Mouse (Mus musculus) skeletal muscle tissue, adult 2 months (tissue): Measurements from ENCODE around the gene Scpep1.

Source experiments
- DNase-seq: peaks from one replicate; pipeline ENCODE4 v3.0.0-alpha.2; 2012; ENCODE audit warnings: low read depth, low spot score

Gene Scpep1

DNA sequence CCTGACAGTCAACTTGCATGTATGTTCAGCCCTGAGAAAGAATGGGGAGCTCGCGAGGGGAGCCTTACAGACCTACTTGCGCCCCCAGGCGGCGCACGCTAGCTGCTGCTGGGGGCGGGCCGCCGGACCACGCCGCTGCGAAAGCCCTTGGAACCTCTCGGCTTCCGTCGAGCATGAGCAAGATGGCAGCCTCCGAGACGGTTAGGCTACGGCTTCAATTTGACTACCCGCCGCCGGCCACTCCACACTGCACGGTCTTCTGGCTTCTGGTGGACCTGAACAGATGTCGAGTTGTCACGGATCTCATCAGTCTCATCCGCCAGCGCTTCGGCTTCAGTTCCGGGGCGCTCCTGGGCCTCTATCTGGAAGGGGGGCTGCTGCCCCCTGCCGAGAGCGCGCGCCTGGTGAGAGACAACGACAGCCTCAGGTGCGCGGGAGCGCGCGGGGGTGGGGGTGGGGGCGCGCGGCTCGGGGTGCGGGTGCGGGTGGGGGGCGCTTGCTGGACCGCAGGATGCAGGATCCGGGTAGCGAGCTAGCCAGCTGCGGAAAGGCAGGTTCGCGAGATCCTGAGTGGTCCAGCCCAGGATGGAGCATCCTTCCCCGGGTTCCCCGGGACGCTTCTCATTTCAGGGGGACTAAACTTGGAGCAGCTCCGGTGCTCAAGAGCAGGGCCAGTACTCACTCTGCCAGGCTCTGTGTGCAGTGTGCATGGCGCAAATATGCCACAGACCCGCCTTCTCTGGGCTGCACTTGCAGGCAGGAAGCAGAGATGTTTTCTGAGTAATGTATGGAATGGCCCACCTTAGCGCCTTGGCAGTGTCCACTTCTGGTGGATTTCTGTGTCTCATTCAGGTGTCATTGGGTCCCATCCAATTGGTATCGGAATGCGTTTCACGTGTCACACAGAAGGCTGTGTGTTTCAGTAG is 18.8 kb upstream of the Scpep1 start:
- peak; percentile 85 for DNase-seq

DNA sequence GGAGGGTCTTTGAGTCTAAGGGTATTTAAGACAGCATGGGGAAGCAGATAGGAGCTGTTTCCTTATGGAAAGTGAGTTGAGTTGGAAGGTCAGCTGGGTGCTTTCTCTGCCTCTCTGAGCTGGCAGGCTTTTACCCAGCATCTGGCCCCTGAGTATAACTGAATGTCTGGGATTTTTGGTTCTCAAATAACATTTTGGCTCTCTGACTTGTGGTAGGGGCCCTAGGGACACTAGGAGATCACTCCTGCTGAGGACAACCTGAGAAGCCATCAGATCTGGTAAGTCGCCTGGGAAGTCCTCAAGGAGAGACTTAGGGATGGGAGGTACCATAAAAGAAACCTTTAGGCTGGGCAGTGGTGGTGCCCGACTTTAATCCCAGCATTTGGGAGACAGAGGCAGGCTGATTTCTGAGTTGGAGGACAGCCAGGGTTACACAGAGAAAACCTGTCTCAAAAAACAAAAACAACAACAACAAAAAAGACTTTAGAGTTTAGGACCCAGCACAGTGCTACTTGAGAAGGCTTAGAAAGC is 15.0 kb upstream of the Scpep1 start, which contains the start of gene Coil:
Gene Coil, plus strand, starts transcription at position 51 of the 531 bp plus-strand sequence.
- DNase-seq = no peak

DNA sequence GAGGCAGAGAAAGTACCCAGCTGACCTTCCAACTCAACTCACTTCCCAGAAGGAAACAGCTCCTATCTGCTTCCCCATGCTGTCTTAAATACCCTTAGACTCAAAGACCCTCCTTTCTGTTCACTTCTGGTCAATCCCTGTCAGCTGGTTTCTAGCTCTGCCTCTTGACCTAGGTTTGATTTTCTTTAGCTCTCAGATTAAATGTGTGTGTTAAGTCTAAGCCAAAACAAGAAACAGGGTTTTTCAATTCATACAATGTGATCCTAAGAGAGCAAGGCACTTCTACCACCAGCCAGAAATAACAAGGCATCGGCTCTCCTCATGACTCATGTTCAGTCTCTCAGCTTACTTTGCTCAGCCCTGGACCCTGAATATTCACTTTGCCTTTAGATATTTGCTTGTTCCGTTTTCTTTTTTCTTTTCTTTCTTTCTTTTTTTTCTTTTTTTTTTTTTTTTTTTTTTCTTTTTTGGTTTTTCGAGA is 11.7 kb upstream of the Scpep1 start, which contains the start of gene Elobl:
Gene Elobl, minus strand, starts transcription at position 51 of the 481 bp plus-strand sequence.
- no peak for DNase-seq

DNA sequence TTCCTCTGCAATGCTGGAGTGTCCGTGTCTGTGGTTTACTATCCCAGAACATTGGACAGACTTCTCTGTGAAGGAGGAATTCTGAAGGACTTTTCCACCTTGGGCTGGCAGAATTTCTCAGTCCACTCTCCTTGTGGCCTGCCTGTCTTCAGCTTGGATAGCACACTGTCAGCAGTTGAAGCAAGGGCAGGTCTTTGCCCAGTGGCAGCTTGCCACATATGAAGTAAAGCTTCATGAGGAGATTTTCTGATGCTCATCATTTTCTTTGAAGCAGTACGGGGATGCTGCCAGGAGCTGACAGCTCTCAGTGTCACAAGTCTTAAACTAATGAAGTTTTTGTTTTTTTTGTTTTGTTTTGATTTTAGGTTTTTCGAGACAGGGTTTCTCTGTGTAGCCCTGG is 3.6 kb upstream of the Scpep1 start:
- DNase-seq = no peak

DNA sequence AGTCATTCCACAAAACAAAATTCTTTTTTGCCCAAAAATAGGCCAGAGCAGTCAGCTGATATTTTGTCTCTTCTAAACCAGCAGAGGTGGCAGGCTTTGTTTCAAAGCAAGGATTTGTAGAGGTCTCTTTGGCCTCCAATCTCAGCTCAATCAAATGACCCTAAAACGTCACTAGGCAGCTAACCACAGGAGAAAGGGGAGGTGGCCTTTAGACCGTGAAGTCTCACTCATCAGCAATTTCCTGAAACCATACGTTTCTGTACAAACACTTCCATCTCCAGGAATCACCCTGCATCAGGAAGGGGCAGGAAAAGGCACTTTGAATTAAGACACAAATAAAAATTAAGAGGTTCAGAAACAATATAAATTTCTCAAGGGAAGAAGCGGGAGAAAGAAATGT is 462 bp downstream of the Scpep1 start:
- DNase-seq = no peak

DNA sequence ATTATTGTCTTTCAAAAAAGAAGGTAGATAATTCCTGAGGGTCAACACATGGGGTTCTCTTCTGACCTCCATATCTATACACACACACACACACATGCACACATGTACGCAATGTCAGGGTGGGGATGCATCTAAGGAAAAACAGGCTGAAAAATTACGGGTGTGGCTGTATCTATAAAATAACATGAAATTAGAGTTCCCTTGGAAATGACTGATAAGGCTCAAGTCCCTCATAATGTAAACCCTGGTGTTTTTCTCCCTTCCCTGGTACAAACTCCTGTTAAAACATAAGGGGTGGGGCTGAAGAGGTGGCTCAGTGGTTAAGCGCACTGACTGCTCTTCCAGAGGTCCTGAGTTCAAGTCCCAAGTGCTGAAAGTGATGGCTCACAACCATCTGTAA is 1.7 kb downstream of the Scpep1 start:
- no peak for DNase-seq

DNA sequence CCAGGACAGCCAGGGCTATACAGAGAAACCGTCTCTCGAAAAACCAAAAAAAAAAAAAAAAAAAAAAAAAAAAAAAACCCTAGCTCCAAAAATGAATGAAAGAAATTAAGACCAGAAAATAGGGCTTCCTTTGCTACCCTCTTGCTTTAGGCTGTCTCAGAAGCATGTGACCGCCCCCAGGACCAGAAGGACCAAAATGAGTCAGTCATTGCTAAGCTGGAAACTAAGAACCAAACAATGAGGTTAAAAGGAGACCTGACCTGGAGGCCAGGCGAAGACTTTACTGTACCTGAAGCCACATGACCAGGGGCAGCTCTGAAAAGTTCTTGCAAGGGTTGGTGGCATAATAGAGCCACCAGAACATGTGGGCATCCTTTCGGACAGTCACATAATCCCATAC is 3.1 kb downstream of the Scpep1 start:
- no peak for DNase-seq

DNA sequence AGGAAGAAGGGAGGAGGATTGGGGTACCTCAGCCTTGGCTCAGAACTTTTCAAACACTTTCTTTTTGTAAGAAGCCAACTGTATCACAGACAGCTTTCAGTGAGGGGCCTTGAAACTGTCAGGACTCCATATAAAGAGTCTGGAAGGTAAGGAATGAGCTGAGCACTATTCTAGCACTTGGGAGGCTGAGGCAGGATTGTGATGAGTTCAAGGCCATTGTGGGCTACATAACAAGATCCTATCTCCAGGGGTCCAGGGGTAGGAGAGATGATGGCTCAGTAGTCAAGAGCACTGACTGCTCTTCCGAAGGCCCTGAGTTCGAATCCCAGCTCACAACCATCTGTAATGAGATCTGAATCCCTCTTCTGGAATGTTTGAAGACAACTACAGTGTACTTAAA is 3.7 kb downstream of the Scpep1 start:
- no peak for DNase-seq

DNA sequence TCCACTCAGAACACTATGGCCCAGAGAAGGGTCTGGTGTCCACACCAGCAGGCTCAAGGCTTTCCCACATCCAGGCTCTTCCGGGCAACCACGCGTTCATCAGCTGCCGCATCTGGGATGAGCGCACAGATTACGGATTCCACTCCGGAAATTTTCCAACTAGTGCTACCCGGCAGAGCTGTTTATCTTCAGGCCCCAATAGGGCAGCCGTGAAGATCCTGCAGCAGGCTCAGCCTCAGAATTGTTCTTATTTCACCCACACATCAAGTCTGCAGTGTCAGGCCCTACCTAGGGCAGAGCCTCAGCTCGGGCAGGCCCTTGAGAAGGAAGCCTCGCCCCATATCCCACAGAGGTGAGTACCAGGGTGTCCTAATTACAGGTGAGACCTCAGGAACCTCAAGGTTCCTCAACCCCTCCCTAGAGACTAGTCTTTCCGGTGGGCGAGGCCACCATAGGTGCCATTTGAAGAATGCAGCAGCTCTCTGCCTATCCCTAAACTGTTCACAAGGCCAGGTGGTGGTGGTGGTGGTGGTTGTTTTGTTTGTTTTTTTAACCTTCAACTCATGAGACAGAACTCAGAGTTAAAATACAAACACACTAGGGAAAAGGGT is 4.5 kb downstream of the Scpep1 start:
- no peak for DNase-seq

DNA sequence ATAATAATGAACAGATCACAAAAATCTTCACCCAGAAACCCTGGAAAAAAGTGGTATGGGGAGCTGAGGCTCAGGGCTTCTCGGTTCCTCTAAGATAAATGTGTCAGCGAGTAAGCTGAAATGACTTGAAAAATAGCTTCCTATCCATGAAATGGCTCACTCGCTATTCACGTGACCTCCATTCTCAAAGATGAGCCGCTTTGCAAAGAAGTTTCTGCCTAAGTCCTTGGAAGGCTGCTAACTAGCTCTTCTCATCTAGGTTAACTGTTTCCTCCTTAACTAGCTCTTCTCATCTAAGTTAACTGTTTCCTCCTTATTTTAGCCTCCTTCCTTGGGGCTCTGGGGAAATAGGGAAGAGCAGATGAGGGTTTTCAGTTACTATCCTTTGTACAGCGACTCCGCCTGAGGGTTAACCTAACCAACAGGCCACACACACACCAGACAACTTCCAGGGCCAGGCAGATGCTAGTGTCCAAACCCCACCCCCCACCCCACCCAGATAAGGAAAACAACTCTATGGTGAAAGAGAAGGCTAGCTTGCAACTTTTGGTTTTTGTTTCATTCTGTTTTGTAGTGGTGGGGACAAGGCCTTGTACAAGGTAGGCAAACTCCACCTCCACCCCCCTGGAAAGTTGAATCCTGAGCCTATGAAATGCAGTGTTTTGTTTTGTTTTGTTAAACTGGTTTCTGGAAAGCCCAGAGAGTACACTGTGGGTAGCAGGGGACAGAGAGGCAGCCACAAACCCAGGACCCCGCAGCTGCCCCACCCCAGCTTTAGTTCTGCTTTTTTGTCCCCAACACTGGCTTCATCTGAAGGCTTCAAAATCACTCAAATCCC is 5.2 kb downstream of the Scpep1 start:
- no peak for DNase-seq

DNA sequence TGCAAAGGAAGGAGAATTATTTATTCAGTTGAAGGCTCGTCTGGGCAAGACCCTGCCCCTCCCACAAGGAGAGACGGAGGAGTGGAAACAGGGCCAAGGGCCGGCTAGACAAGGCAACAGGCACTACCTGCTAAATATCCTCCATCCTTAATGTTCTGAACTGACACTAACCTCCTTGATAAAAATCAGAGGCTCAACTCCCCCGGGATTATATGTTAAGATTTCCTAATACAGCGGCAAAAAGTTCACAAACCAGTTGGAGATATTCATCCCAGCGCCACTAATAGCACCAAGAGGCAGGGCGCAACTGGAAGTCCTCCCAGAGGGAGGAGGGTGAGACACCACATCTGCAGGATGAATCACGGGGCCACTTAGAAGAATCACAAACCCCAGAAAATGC is 6.4 kb downstream of the Scpep1 start:
- DNase-seq = no peak

DNA sequence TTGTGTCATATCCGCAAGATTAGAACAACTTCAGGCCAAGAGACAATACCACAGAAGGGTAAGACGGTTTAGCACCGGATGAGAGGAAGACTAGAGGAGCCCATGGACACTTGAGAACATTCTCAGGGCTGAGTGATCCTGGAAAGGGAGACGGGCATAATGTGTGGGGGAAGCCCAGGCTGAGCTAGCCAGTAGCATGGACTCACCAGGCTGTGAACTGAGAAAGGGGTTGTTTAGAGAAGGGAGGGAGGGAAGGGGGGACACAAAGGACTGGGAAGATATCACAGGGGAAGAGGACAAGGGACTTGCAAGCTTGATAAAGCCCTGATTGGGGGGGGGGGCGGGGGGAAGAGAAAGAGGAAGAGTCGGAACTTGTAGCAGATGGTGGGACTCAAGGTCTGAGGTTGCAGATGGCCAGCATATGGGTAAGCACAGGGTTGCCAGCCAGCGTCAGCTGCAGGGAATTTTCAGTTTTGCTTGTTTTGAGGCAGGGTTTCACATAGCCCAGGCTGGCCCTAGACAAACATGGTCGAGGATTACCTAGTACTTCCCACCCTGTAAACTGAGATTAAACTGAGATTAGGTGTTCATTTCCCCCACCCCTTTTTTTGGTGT is 9.2 kb downstream of the Scpep1 start:
- DNase-seq = no peak

DNA sequence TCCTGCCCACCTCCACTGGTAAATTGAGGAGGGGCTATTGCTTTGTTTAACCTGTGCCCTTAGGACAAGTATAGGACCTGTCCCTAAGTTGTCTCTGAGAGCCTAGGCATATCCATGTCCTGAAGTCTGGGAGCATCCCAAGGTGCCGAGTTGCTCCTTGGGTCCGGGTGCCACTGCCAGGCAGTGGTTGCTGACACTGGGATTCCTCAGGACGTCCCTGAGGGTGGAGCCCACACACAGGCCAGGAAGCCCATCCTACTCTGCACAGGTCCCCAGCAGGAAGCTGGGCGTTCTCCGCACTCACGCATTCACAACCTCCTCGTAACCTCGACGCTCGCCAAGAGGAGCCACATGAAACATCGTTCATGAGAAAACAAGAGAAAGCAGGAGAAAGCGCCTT is 13.8 kb downstream of the Scpep1 start:
- no peak for DNase-seq

DNA sequence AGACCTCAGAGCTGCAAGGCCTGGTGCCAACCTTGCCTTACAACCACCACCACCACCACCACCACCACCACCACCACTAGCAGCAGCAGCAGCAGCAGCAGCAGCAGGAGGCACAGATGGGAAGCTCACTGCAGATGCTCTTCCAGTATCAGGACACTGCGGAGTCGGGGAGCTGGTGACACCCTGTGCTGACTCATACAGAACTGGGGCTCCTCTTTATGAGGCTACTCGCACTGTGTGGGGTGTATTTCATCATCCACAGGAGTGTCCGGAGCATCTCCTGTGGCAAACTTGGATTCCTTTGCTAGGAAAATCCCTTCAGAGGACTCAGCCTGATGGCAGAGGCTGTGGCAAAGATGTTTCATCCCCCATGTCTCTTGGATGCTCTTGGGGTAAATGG is 15.6 kb downstream of the Scpep1 start:
- DNase-seq = no peak

DNA sequence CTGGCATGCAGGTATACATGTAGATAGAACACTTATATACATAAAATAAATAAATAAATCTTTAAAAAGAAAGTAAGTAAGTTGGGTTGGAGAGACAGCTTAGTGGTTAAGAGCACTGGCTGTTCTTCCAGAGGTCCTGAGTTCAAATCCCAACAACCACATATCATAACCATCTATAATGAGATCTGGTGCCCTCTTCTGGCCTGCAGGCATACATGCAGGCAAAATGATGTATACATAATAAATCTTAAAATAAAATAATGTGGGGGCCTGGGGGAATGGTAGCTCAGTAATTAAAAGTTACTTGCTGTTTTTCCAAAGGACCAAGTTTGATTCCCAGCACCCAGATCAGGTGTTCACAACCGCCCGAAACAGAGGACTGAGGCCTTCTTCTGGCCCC is 16.5 kb downstream of the Scpep1 start:
- DNase-seq = no peak

DNA sequence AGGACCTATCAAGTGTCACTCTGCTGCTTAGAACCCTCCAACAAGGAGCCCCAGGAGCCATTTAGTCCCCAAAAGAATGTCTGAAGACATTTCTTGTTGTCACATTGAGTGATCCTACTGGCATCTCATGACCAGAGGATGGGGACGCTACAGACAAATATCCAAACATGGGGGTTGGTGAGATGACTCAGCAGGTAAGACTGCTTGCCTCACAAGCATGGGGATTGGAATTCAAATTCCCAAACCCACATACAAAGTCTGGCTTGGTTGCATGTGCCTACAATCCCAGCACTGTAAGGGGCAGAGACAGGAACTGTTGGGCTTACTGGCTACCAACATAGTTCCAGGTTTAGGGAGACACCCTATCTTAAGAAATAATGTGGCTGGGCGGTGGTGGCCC is 17.4 kb downstream of the Scpep1 start:
- DNase-seq = no peak

DNA sequence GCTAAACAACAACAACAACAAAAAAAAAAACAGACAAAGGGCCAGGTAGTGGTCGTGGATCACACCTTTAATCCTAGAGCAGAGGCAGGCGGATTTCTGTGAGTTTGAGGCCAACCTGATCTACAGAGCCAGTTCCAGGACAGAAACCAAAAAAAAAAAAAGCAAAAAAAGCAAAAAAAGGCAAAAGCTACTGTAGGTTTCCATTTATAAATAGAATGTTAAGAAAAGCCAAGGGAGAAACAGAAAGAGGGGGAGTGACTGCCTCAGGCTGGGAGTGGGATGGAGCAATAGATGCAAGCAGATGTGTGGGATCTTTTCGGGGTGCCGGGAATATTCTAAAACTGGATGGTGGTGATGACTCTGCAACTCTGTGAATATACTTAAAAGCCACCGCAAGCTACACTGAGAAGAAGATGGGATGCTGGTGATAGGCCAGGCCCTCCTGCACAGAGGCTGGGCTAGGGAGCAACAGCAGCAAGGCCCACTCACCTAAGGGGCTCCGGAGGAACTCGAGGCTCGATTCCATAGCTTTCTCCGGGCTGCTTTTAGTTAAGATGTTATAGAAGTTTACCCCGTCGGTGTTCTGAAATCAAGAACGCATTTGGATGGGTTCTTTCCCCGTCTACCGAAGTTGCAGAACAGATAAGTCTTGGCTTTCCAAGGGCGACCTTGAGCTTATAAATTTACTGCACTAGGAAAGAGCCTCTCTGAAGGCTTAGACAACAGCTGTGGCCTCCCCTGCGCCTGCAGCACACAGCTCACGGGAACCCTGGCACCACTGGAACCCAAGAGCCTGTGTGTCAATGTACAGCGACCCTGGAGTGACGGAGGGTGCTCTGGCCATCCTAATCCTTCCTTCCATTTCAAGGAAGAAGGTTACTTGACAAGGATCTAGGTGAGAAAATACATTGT is 20.9 kb downstream of the Scpep1 start:
- DNase-seq = no peak

DNA sequence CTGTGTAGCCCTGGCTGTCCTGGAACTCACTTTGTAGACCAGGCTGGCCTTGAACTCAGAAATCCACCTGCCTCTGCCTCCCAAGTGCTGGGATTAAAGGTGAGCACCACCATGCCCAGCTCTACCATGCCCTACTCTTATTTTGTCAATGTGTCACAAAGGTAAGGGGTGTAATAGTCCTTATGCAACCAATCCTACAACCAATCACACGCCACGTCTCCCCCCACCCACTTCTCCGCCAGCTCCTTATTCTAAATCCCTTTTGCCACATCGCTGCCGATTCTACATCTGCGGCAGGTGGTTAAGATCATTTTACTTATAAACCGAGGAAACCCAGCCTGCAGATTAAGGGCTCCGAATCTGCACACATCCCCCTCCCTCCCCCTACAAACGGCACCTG is 22.2 kb downstream of the Scpep1 start:
- DNase-seq = no peak

DNA sequence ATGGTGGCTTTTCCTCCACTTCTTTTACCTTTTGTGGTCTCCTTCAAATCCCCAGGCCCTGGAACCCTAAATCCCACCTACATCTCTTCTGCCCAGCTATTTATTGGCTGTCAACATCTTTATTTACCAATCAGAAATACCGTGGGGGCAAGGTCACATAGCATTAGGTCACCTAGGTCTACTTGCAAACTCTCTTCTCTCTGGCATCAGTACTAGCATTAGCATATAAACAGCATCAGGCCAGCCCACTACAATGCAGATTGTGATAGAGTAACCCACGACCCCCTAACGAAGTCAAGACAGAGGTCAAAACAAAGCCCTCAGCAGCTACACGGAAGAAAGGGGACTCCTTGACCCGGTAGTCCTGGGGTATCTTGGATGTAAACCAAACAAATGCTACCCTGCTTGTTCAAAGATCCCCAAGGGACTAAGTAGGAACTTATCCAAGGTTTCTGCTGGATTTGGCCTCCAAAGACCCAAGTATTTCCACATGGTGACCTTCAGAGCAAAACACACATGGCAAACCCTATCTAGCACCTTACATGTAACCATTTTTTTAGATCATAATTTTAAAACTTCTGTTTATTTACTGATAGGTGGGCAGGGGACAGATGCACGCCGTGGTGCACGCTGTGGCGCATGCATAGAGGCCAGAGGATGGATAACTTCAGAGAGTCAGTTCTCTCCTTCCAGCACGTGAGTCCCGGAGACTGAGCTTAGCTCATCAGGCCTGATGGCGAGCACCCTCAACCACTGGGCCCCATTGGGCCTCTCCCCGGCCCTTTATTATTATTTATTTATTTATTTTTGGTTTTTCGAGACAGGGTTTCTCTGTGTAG is 23.4 kb downstream of the Scpep1 start:
- no peak for DNase-seq
